Mouse (Mus musculus) yolk sac, embryonic 10.5 days (tissue): ENCODE measurements around the gene Bsn.

Source experiments
- DNase-seq: peaks from one replicate; pipeline ENCODE4 v3.0.0-alpha.2; 2017; ENCODE audit warnings: low spot score

Gene Bsn

GRCm38 (mm10) chr9:108189787-108190679, at the start of gene Bsn:
Bsn (minus strand) TSS chr9:108190384.
- DNase-seq = peak; percentile 60

DNA sequence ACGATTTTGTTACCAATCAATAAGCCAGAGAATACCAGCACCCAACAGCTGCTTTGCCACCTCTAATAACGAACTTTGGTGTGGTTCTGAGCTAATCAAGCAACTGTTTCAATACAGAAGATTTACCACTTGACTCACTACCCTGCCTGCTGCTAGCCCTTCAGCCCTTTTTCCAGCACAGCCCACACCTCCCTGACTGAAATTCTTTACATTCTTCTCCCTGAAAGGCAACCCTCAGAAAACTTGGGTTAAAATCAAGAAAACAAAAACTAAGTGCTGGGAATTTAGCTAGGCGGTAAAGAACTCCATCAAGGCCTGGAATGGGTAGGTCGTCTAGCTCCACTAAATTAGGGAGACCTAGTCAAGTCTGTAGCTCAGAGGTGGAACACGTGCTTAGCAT, 49.8 kb upstream of the Bsn start:
- DNase-seq = no peak

DNA sequence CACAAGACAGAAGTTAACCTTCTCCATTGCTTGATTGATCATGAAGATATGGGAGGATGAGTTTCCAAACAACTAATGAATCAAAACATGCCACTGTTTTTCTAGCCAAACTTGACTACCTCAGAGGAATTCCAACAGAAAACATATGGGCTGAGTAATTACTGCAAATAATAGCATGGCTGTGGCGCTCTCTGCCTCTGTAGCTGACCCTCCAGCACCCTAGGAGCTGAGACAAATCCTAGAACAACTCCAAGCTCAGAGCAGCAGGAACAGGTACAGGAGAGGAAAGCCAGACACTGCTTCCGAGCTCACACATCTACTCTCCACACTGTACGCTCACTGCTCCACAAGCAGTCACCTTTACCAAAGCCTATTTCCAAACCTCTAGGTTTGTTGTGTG, 48.6 kb upstream of the Bsn start:
- no peak for DNase-seq

- no peak for DNase-seq
These were observed 48.2 kb upstream of the Bsn start for GRCm38 (mm10) chr9:108238402-108238801.

GRCm38 (mm10) chr9:108234682-108235081, 44.5 kb upstream of the Bsn start:
- DNase-seq = no peak

DNA sequence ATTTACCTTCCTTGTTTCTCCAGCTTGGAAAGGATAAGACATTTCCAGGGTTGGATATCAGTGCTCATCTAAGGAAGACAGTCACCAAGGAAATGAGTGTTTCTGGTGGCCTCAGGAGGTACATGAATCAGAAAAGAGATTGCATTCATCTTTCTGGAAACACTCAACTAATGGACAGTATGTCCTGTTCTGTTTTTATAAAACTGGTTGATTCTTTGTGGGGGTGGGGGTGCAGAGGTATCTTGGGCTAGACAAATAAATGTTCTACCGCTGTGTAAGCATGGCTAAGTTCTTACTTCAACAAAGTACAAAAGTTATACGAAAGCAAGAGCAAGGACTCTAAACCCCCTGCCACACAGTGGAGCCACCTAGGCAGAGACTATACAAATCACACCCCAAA, 42.7 kb upstream of the Bsn start:
- DNase-seq = no peak

DNA sequence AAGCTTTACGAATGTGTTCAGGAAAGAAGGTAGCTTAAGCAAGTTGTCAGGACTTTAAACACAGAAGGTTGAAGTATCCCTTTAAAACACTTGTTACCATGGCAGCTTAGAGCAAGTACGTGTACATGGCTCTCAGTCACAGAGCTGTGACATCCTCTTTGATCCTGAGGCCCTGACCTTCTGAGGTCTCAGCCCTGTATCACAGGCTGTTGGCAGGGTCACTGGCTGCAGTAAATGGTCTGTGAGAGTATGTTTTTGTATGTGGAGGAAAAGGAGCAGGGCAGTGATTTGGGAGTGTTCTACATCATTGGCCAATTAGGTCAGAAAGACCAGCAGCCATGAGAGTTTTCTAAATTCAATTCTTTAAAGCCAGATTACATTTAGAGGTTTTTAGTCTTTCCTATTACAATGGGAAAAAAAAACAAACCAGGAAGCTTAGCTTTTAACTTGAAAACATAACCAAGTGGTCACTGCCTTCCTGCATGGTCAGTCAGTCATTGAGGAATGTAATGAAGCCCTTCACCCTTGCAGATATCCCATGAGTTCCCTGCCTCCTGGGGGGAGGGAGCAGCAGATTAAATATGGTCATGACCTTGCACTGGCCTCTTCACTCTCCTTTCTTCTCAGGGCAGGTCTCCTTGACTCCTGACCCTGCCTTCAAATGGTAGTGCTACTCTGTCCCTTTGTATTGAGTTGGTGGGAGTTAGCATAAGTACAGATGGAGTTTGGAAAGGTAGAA, 37.9 kb upstream of the Bsn start:
- DNase-seq = no peak

DNA sequence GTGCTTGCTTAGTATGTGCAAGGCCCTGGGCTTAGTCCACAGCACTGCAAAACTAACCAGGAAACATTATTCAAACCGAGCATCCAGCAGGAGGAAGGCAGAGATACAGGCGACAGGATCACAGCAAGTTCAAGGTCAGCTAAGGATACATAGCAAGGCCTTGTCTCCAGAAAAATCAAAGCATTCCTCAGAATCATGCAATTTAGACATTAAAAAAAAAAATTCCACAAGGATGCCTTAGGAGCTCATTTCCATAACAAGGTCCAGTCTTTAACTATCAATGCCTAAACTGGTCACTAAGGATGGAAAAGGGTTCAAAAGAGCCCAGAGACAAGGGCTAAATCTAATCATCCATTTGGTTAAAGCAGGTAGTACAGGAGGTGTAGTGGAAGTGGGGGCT, 35.0 kb upstream of the Bsn start:
- no peak for DNase-seq

GRCm38 (mm10) chr9:108223633-108224032, 33.4 kb upstream of the Bsn start:
- DNase-seq = no peak

GRCm38 (mm10) chr9:108221566-108221965, 31.4 kb upstream of the Bsn start:
- DNase-seq = no peak

DNA sequence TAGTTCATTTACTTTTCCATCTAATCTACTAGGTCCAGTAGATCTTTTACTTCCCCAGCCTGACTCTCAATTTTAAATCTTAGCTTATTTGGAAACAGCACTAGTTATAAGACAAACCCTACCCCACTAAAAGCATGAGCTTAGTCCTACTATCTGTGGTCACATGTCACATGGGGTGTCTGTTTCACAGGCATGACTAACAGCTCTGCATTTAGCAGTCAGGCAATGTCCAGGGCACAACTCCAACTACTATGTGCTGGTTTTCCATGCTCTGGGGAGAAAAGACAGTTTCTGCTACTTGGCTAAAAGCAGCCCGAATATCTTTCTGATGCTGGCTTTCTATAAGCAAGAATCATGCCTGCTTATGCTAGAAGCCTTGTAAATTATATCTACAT, 30.2 kb upstream of the Bsn start:
- no peak for DNase-seq

DNA sequence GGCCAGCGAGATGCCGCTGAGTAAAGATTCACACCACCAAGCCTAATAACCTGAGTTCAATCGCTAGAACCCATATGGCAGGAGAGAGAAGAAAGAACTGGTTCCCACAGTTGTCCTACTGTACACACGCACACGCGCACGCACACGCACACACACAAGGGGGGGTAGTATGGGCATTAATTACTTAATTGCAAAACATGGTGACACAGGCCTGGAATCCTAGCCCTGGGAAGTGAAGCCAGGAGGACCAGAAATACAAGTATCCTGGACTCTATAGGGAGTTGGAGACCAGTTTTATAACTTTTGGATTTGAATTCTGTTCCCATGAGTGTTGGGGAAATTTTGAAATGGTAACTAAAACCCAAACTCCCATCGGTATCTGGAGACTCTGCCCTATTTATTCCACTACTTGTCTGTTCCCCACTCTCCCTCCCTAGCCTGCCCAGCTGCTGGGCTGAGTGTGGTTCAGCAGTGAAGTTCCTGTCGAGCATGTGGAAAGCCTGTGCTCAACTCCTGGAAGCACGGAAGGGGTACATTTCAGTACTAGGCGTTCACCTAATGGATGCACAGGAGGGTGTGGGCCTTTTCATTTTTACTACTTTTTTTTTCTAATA, 29.7 kb upstream of the Bsn start:
- DNase-seq = no peak

GRCm38 (mm10) chr9:108217936-108218543, 27.9 kb upstream of the Bsn start:
- DNase-seq = no peak

GRCm38 (mm10) chr9:108217406-108217805, 27.2 kb upstream of the Bsn start:
- DNase-seq = no peak

- no peak for DNase-seq
These were observed 22.9 kb upstream of the Bsn start for GRCm38 (mm10) chr9:108213105-108213504.

DNA sequence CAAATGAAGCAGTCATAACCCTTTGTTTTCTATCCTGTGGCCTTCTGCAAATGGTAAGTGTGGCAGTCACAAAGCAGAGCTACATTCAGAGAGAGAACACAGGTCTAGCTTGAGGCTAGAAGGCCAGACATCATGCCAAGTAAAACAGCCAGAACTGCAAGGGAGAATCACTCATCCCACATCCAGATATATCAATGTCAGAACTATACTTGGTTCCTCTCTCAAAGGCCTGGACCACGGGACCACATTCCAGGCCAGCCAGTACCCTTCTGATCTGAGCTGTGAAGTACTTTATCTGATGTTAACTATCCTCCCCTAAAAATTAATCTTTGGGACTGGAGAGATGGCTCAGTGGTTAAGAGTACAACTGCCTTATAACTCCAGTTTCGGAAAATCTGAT, 22.2 kb upstream of the Bsn start:
- no peak for DNase-seq

GRCm38 (mm10) chr9:108205571-108205901, 15.4 kb upstream of the Bsn start:
- no peak for DNase-seq

DNA sequence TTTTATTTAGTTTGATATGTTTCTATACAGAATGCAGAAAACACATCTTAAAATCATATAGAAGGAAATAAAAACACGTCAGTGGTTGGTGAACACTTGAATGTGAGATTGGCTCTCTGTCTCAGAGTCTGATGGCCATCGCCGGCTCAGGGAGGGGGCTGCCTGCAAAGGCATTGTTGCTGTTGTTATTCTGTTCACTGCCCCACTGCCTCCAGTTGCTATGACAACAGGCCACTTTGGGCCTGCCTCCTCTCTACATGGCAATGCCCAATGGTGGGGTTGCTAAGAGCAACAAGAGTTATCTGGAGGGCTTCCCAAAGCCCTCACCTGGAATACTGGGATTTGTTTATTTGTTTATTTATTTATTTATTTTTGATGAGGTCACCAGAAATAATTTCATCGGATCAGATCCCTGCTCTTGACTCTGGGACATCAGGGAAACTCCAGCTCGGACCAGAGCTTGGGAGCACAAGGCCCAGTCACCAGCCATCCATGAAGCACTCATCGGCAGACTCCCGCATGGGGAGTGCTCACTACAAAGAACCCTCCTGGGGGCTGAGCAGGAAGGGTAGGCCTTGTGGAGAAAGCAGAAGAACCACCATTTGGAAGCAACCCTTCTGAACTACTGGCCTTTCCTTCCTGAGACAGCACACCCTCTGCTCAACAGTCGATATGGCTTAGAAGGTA, 14.8 kb upstream of the Bsn start:
- DNase-seq = no peak

DNA sequence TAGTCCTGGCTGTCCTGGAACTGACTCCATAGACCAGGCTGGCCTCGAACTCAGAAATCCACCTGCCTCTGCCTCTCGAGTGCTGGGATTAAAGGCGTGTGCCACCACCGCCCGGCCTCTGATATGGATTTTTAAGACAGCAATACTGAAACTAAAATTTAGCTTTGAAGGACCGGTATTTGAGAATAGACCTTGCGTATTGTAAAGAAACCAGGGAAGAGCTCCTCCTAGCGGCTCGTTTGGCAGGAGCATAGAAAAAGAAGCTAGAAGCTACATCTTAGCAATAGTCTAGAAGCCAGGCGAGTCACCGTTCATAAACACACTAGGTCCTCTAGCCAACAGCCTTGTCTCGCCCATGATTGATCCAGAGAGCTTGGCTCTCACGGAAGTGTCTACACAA, 12.8 kb upstream of the Bsn start:
- DNase-seq = peak; percentile 47

- DNase-seq = no peak
These were observed 12.0 kb upstream of the Bsn start for GRCm38 (mm10) chr9:108202169-108202568.

GRCm38 (mm10) chr9:108201160-108201559, 11.0 kb upstream of the Bsn start:
- DNase-seq = peak; percentile 94

GRCm38 (mm10) chr9:108198621-108199020, 8.4 kb upstream of the Bsn start:
- DNase-seq = peak; percentile 66
